Mouse (Mus musculus) liver, embryonic 14.5 days (tissue): ENCODE measurements around the gene Psapl1. TPM values are rescaled to one million over a fixed set of nuclear protein-coding genes. Genes with fewer than 3 reads are reported as not detected.

ENCODE experiments used
- ATAC-seq: fragments of 200-750 bp; cut with Nextera tagmentation; 2 replicates; pipeline ENCODE4 v1.8.0; 2017; ENCODE audit warnings: moderate number of reproducible peaks, mild to moderate bottlenecking, moderate library complexity; ENCODE audit not compliant: insufficient read depth
- DNase-seq, 3 experiments: peaks; one replicate each; pipeline ENCODE4 v3.0.0-alpha.2; 2012 to 2013; ENCODE audit warnings: low read depth in 3 of 3, low spot score in 3 of 3
- H3K27ac ChIP-seq: fragments of 300-500 bp; sonication (generic); 2 replicates; pipeline ENCODE4 v1.5.1; 2014; ENCODE audit warnings: moderate library complexity, mild to moderate bottlenecking, control low read depth, inconsistent platforms
- H3K27me3 ChIP-seq: fragments of 300-500 bp; sonication (generic); 2 replicates; pipeline ENCODE4 v1.6.1; 2014; ENCODE audit warnings: mild to moderate bottlenecking, low read length, moderate library complexity; ENCODE audit not compliant: control insufficient read depth, insufficient read depth
- H3K36me3 ChIP-seq: fragments of 300-500 bp; sonication (generic); replicated peaks from 2 replicates; pipeline ENCODE4 v1.6.1; 2014; ENCODE audit warnings: low read depth; ENCODE audit not compliant: control insufficient read depth, insufficient read depth
- H3K4me1 ChIP-seq, 2 experiments: fragments of 200-500 bp in 1 of 2; fragments of 300-500 bp in 1 of 2; sonication (generic) in 1 of 2; replicated peaks; 2 replicates each; pipeline ENCODE4 v1.6.1; 2012 to 2014; ENCODE audit warnings: antibody characterized with exemption in 1 of 2, inconsistent platforms in 1 of 2, low read length in 1 of 2; ENCODE audit not compliant: control insufficient read depth in 2 of 2, insufficient read depth in 2 of 2
- H3K4me2 ChIP-seq: fragments of 300-500 bp; sonication (generic); 2 replicates; pipeline ENCODE4 v1.6.1; 2014; ENCODE audit warnings: low read depth, mild to moderate bottlenecking, control low read depth, moderate library complexity
- H3K4me3 ChIP-seq, 2 experiments: fragments of 200-500 bp in 1 of 2; fragments of 300-500 bp in 1 of 2; sonication (generic) in 1 of 2; 2 replicates each; pipeline ENCODE4 v1.5.1; 2012 to 2014; ENCODE audit warnings: low read depth in 2 of 2, low read length in 2 of 2, mild to moderate bottlenecking in 2 of 2, control low read depth in 1 of 2, inconsistent platforms in 1 of 2, moderate library complexity in 1 of 2; ENCODE audit not compliant: insufficient read depth in 1 of 2
- H3K9ac ChIP-seq: fragments of 300-500 bp; sonication (generic); replicated peaks from 2 replicates; pipeline ENCODE4 v1.6.1; 2014; ENCODE audit warnings: mild to moderate bottlenecking, control low read depth, moderate library complexity
- H3K9me3 ChIP-seq: fragments of 300-500 bp; sonication (generic); 2 replicates; pipeline ENCODE4 v1.6.1; 2016; ENCODE audit warnings: low read length, mixed read lengths; ENCODE audit not compliant: control insufficient read depth
- CTCF ChIP-seq: IDR thresholded peaks from 2 replicates; pipeline ENCODE4 v1.5.1; 2016; ENCODE audit warnings: antibody characterized with exemption, low read depth, control low read depth
- EP300 ChIP-seq: IDR thresholded peaks from 2 replicates; pipeline ENCODE4 v1.6.1; 2016; ENCODE audit warnings: antibody characterized with exemption, low read depth
- WGBS: fragments of 180-500 bp; shearing (Covaris S2); extraction: QIAGEN DNeasy Blood & Tissue Kit; methylation state at CpG from one replicate; pipeline ENCODE4 v1.1.7; 2014; ENCODE audit not compliant: insufficient replicate concordance; 5-methylcytosine and 5-hydroxymethylcytosine counted together
- polyA plus RNA-seq, 2 experiments: library from polyadenylated mRNA; depleted of rRNA in 1 of 2; stranded (reverse) in 1 of 2; unstranded in 1 of 2; fragments of >200 nt; fragmentation: Nextera tagmentation in 1 of 2; extraction: Ambion mirVana in 1 of 2; gene quantifications; 2 replicates each; pipeline versions ENCODE4 v1.2.1 to v1.2.3; 2012 to 2014

The Psapl1 gene
- polyA plus RNA-seq, 2 experiments: not detected

DNA sequence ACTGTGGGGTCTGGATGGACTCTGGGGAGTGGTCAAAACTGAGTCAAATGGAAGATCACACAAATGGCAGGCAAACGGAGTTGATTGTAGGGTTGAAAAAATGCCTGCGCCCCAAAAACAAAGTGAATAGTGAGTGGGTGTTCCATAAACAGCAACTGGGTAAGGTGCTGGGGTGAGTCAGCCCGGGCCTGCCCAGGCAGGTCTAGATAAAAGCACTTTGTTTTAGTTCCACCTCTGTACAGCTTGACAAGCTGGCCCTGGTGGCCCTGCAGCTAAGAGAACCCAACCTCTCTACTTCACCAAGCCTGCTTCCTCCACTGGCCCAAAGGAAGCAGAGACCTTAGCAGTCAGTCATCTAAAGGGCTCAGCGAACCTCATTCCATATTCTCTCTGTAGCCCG is 1.0 kb upstream of the Psapl1 start:
- Histone ChIP-seq H3K36me3 (no peaks in the 10 kb centered on the region), H3K27ac (no peak overlapping the region), H3K27me3 (no peaks in the 10 kb centered on the region), H3K4me2 (no peak overlapping the region), H3K9me3 (no peaks in the 10 kb centered on the region), H3K9ac (no peak overlapping the region), H3K4me3 (no peak overlapping the region), H3K4me1 (no peaks in the 10 kb centered on the region)
- ATAC-seq: no peak
- no peak for TF ChIP-seq CTCF
- no peak for TF ChIP-seq EP300
- WGBS: 65% methylated on average over 5 of the region's 5 CpGs
- no peak for DNase-seq

DNA sequence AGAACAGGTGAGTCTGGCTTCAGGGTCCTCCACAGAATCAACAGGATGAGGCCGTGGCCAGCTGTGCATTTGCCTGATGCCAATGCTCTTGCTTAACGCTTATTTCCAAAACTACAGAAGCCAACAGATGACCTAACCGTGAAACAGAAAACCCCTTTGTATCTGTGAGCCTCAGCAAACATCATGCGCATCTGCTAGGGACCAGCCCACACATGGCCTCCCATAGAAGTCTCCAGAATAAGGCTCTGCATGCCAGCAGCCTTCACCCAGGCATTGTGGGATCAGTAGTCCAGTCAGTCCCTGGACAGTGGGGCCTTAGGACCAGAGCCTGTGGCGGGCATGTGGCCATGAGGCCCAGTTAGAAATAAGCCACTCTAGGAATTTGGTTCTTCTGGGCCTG is 400 bp upstream of the Psapl1 start:
- no peaks in the 10 kb centered on the region for H3K9me3 ChIP-seq
- TF ChIP-seq CTCF (no peak), EP300 (no peak)
- H3K4me3 ChIP-seq: no peak overlapping the region
- no peaks in the 10 kb centered on the region for H3K4me1 ChIP-seq
- no peaks in the 10 kb centered on the region for H3K36me3 ChIP-seq
- 64% methylated on average over 5 of the region's 5 CpGs for WGBS
- H3K27me3 ChIP-seq: no peaks in the 10 kb centered on the region
- H3K9ac ChIP-seq: no peak overlapping the region
- H3K27ac ChIP-seq: no peak overlapping the region
- no peak for DNase-seq
- no peak overlapping the region for H3K4me2 ChIP-seq
- ATAC-seq: no peak

DNA sequence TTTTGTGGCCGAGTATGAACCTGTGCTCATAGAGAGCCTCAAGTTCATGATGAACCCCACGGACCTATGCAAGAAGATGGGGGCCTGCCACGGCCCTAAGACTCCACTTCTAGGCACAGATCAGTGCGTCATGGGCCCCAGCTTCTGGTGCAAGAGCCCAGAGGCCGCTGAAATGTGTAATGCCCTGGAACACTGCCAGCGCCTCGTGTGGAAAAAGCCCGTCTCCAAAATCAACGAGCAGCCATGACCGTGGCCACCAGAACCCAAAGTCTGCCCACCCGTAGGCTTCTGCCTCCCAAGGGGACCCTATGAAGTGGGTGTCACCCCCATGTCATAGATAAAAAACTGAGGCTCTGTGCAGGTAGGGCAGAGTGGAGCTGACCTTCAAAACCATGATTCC is 1.6 kb downstream of the Psapl1 start:
- DNase-seq (no peak), ATAC-seq (no peak)
- no peaks in the 10 kb centered on the region for H3K27me3 ChIP-seq
- H3K9ac ChIP-seq: no peak overlapping the region
- WGBS: 70% methylated on average over 11 of the region's 11 CpGs
- H3K36me3 ChIP-seq: no peaks in the 10 kb centered on the region
- H3K9me3 ChIP-seq: no peaks in the 10 kb centered on the region
- TF ChIP-seq EP300: no peak
- TF ChIP-seq CTCF: no peak
- H3K4me2 ChIP-seq: no peak overlapping the region
- no peak overlapping the region for H3K4me3 ChIP-seq
- no peak overlapping the region for H3K27ac ChIP-seq
- H3K4me1 ChIP-seq: no peaks in the 10 kb centered on the region

DNA sequence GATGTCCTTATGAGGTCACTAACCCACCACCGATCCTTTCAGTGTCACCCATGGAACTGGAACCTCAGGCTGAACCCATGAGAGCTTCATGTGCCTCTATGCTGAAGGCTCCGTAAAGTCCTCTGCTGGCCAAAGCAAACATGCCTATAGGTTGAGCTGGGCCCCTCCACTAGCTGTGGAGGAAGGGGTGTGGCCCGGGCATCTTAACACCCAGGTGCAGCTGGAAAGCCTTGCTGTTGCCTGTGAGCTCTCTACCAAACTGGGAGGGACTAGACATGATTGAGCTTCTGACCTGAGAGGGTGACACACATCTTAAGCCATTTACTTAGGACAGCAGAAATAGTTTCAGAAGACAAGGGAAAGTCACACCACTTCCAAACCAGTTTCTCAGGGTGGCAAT is 5.0 kb downstream of the Psapl1 start:
- ATAC-seq (no peak), DNase-seq (no peak)
- Histone ChIP-seq H3K27me3 (no peaks in the 10 kb centered on the region), H3K9me3 (no peaks in the 10 kb centered on the region), H3K36me3 (no peaks in the 10 kb centered on the region), H3K4me1 (no peaks in the 10 kb centered on the region), H3K27ac (no peak overlapping the region), H3K9ac (no peak overlapping the region), H3K4me3 (no peak overlapping the region), H3K4me2 (no peak overlapping the region)
- WGBS: 60% methylated on average over 3 of the region's 3 CpGs
- TF ChIP-seq EP300 (no peak), CTCF (no peak)

DNA sequence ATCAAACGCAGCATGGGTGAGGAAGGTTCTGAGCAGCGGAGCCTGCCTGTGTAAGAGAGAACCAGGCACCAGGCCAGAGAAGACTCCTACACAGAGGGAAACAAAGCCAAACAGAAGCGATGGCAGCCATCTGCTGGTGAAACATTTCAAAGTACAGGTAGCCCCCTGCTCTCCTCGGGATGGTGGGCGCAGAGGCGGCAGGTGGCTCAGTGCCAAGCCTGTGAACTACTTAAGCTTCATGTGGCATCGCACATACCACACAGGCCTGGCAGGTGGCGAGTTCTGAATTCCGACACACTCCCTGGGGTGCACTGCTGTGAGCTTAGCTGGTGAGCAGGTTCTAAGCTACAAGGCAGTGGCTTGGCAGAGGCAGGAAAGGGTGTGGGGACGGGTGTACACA is 9.5 kb downstream of the Psapl1 start:
- no peak for DNase-seq
- H3K9ac ChIP-seq: no peak overlapping the region
- H3K27ac ChIP-seq: no peak overlapping the region
- H3K36me3 ChIP-seq: no peaks in the 10 kb centered on the region
- H3K4me2 ChIP-seq: no peak overlapping the region
- TF ChIP-seq EP300 (no peak), CTCF (no peak)
- no peaks in the 10 kb centered on the region for H3K4me1 ChIP-seq
- H3K27me3 ChIP-seq: no peaks in the 10 kb centered on the region
- no peak for ATAC-seq
- no peaks in the 10 kb centered on the region for H3K9me3 ChIP-seq
- WGBS: 67% methylated on average over 10 of the region's 10 CpGs
- no peak overlapping the region for H3K4me3 ChIP-seq

DNA sequence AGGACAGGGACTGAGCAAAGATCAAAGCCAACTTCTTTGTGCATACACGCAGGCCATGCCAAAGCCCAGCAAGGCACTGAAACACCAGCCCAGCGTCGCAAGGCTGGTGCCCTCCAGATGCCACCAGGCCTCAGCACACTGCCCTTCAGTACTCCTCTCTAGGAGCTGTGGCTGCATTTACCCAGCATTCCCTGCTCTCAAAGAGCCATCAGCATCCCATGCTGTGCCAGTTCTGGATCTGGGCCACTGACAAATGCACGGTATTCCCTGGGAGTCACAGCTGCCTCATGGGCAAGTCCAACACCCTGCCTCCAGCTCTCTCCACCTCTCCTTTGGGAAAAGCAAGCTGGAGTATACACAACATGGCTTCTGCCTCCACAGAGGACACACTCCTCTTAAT is 16.3 kb downstream of the Psapl1 start:
- H3K4me2 ChIP-seq: no peak overlapping the region
- WGBS: 66% methylated on average over 4 of the region's 4 CpGs
- no peak overlapping the region for H3K27ac ChIP-seq
- TF ChIP-seq CTCF: no peak
- TF ChIP-seq EP300: no peak
- ATAC-seq (no peak), DNase-seq (no peak)
- no peak overlapping the region for H3K9ac ChIP-seq
- H3K4me1 ChIP-seq: no peaks in the 10 kb centered on the region
- H3K4me3 ChIP-seq: no peak overlapping the region
- H3K36me3 ChIP-seq: no peaks in the 10 kb centered on the region
- no peaks in the 10 kb centered on the region for H3K9me3 ChIP-seq
- no peaks in the 10 kb centered on the region for H3K27me3 ChIP-seq
